Mouse (Mus musculus) gastrocnemius, postnatal 4 days (tissue): ENCODE measurements around the gene Rac1. TPM values are rescaled to one million over a fixed set of nuclear protein-coding genes. Genes with fewer than 3 reads are reported as not detected.
"Not testable (repeated sequence)": the region's sequence is repeated elsewhere in the genome, so short reads cannot be mapped to it uniquely, and the experiment has no call there.

Experiments used
- DNase-seq, 2 experiments: peaks; one replicate each; pipeline ENCODE4 v3.0.0; 2021 to 2022; ENCODE audit warnings: low spot score in 2 of 2, mixed read lengths in 2 of 2
- total RNA-seq, 2 experiments: library from RNA; stranded (reverse); gene quantifications; 2 replicates each; pipeline ENCODE4 v1.2.3; 2021

Rac1 gene
- total RNA-seq, 2 experiments from 2014 or later: 284 to 299 TPM

- DNase-seq: no peak
These were observed 1.0 kb downstream of the Rac1 start for GRCm38 (mm10) chr5:143526698-143527331.

DNA sequence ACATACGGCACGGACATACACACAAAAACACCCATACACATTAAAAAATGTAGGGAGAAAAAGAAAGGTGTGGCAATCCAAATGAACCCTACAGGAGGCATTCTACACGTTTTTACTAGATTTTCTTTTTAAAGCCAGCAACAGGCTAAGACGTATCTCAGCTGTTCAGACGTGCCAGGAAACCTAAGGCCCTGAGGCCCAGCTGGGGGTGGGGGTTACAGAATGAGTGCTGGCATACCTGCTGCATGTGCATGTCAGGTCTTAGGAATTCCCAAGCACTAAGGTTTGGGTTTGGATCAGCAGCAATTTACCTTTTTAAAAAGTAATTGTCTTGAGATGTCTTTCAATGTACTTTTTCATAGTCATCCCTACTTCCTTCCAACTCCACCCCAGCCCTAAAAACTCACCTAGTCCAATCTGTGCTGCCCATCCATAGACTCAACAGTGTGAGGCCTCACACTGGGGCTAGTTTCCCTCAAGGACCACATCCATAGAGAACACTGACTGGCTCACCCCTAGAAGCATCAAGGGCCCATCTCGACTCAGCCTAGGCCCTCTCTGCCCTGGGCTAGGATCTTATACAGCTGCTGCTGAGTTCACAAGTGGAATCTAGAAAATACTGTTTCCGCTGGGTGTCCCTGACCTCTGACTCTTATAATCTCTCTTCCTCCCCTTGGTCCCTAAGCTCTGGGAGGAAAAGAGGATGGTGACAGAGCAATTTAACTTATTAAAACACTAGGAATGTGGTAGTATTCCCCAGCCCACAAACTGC is 2.2 kb downstream of the Rac1 start:
- no peak for DNase-seq

- DNase-seq: no peak
These were observed 5.0 kb downstream of the Rac1 start for GRCm38 (mm10) chr5:143522882-143523281.

- DNase-seq: no peak
These were observed 7.4 kb downstream of the Rac1 start for GRCm38 (mm10) chr5:143520415-143520814.

- DNase-seq: no peak
These were observed 9.7 kb downstream of the Rac1 start for GRCm38 (mm10) chr5:143518045-143518591.

GRCm38 (mm10) chr5:143517436-143517835 is 10.4 kb downstream of the Rac1 start:
- DNase-seq: no peak

- DNase-seq: no peak
These were observed 10.8 kb downstream of the Rac1 start for GRCm38 (mm10) chr5:143517005-143517404.

DNA sequence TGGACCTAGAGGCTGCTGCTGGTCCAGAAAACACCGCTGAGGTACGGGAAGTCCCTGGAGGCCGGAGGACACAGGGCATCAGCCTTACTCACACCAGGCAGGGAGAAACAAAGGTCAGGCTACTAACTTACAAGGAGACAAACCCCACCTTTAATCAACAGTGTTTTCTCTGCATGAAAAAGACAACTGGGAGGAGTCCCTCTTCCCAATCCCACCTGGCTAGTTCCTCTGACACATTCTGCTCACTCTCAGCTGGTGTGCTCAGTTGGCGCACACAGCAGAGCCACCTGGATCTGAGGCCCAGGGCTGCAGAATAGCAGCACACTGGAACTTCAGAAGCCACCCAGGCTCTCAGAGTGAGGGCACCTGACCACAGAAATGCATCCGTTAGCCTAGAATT is 13.0 kb downstream of the Rac1 start:
- no peak for DNase-seq

DNA sequence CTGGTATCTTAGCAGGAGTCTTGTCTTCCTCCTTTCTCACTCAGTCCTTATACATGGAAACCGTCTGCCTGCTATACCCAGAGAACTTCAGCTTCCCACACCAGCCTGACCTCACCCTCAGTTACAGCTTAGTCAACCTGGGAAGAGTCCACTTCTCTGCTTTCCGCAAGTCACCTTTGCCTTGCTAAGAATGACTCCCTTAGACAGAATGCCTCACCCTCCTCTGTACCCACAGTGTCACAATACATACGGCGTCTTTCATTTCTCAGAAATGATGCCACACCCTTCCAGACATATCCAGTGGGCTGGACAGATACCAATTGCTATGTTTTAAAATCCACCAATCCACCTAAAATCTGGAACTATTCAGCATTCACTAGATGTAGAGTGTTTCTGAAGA is 15.5 kb downstream of the Rac1 start:
- DNase-seq: no peak

DNA sequence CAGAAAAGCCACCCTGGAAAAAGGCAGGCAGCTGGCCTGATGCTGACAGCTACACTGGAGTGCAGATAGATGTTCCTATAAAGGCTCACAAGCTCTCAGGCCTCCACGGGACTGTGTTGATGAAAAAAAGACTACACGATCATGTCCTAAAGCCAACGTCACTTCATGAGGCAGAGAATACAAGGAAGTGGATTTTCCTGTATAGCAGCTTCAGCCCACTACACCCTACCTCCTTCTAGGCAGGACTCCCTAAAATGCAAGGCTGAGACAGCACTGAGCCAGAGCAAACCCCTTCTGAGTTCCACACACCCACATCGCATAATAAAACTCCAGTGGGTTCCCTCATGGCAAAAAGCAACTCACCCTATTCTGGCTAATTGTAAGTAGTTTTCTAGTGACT is 16.3 kb downstream of the Rac1 start:
- DNase-seq: no peak

DNA sequence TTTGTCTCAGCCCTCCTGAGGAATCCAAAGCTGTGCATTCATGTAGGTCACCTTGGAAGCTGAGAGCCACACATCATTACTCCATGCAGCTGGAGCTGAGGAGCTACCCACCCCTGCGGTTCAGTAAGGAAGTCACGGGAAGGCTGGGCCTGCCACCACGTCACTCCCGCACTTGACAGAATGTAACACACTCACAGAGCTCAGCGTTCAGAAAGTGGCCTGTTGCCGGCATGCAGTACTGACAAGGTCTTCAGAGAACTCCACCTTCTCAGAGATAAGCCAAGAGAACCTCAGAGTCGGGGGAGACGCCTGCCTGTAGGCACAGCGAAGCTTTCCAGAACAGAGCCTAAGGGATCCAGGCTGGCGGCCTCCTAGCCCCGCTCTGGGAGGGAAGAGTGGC is 18.1 kb downstream of the Rac1 start:
- no peak for DNase-seq

DNA sequence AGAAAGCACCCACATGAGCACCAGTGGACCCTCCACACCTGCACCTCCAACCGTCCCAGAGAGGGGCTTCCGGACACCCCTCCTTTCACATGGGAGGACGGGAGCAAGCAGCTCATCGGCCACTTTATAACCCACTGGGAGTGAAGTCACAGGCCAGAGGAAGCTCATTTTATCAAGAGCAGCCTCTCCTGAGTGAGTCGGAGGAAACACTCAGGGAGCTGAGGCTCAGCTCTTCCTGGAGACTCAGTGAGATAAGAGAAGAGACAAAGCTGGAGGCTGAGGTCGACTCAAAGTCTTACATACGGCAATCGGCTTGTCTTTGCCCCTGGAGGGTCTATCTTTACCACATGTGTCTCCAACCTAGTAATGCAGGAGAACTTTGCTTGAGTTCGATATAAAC is 18.5 kb downstream of the Rac1 start:
- no peak for DNase-seq

DNA sequence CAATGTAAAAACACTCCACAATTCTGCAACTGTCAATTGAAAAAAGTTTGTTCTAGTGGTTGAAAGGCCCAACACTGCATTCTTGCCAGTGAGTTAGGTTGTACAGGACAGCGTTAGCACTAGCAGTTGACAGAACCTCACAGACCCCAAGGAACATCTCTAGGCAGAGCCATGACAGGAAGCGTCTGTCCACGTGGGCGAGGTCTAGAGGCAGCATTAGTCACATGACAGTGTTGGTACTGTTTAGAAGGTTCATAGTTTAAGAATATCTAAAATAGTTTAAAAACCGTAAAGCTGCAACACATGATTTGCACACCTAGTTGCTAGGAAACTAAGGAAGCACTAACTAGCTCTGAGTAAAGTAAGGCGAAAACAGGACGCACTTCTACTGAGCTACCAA is 22.3 kb downstream of the Rac1 start:
- no peak for DNase-seq

GRCm38 (mm10) chr5:143505056-143505455 is 22.8 kb downstream of the Rac1 start:
- DNase-seq: no peak

- DNase-seq: no peak
These were observed 23.4 kb downstream of the Rac1 start for GRCm38 (mm10) chr5:143504453-143504852.

- DNase-seq: no peak
These were observed 24.1 kb downstream of the Rac1 start for GRCm38 (mm10) chr5:143503740-143504139.

DNA sequence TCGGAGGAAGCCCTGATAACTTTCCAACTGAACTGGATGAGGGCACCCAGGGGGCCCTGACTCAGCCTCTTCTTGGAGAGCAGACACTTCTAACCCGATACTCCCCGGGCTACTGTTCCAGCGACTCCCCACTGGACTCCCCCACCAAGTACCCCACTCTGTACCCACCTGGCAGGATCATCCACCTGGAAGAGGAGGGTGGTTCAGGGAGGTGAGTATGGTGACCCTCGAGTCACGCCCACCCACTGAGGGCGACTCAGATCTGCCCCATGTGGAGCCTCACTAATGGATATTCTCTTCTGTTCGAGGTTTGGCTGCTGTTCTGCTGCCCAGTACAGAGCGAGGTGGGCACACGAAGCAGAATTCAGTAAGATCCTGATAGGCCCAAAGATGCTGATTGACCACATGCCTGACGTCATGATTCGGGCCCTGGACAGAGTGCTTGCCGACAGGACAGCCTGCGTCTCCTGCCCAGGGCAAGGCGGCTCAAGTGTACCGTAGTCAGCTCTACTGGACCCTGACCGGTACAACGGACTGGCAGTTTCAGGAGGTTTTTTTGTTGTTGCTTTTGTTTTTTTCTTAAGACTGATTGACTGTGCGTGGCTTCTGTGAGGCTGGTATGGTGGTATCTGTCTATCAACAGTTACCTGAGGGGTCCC is 24.8 kb downstream of the Rac1 start:
- DNase-seq: no peak

DNA sequence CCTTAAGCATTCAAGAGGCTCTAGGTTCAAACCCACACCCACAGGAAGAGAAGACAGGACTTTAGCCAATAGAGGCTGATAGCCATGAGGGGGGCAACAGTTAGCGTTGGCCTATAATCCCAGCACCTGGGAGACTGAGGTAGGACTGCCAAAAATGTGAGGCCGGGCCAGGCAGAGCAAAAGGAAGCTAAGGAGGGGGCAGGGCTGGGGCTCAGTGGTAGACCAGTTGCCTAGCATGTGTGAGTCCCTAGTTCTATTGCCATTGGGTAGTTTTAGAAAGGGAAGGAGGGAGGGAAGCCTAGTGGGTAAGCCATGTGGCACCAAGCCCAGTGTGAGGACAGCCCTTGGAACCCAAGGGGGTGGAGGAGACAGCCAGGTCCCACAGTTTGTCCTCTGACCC is 26.2 kb downstream of the Rac1 start:
- DNase-seq: no peak

DNA sequence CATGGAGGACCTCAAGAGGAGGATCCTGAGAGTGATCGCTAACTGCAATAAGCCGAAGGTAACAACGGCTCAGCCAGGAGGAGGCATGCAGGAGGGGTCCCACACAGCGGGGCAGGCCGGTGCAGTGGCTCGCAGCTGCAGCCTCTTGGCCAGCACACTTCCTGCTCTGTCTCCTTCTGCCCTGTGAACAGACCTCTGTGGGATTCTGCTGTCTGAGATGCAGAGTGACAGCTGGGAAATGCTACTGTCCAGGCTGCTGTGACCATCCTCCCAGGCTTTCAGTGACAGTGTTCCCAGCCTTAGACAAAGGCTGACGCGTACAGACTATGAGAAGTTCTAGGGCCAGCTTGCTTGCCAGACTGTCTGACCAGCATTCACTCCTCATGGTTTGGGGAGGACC is 26.7 kb downstream of the Rac1 start:
- no peak for DNase-seq

DNA sequence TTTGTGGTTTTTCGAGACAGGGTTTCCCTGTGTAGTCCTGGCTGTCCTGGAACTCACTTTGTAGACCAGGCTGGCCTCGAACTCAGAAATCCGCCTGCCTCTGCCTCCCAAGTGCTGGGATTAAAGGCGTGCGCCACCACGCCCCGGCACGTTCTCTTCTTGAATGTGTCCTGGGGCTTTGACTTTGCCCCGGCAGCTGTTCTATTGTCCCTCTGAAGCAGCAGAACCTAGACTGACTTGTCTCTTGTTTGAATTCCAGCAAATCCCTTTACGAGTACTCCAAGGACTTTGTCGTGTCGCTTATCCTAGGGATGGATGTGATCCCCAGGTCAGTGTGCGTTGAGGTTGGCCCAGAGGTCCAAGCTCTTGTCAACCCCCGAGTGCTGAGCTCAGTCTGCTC is 27.1 kb downstream of the Rac1 start:
- not testable (repeated sequence) for DNase-seq

DNA sequence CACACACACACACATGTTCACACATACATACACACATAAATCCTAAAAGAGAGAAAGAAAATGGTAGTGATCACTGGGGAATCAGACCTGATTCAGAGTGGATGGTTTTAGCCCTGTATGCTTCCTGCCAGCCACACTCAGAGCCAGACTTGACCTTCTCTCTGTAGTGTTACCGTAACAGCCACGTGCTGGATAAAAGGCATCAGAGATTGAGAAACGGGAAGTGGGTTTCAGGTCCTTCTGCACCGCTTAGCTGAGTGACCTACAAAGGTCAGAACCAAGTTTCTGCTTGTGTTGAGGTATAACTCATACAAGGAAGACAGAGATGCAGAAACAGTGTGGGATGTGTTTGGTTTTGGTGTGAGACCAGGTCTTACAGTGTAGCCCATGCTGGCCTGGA is 28.1 kb downstream of the Rac1 start:
- DNase-seq: no peak

DNA sequence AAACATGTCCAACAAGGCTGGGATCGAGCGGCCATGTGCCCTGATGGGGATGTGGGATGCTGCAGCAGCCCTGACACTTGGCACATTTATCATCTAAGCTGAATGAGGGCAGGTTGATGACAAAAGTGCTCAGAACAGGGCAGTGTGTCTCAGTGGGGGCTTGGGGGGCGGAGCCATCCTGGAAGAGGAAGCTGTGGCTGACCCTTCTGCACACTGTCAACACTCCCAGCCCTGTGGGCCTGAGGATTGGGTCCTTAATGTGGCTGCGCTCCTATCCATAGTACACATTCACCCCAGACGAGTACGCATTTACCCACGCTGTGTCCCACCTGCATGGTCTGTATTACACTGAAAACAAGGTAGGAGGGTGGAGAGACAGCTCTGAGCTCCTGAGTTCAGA is 28.6 kb downstream of the Rac1 start:
- DNase-seq: no peak
